Mouse (Mus musculus) heart, postnatal 25 days (tissue): ENCODE measurements at regions not wholly inside any gene's neighbourhood (a gene's known extent, or its start where the extent isn't known, plus 50 kb on each side); places are given as distances from the start of the nearest gene placed in this dataset.
"Not testable (repeated sequence)": the region's sequence is repeated elsewhere in the genome, so short reads cannot be mapped to it uniquely, and the experiment has no call there.

Experiments used
- DNase-seq: peaks from one replicate; pipeline ENCODE4 v3.0.0; 2022; ENCODE audit warnings: low spot score
- intact Hi-C: fragments of 180-260 bp; cut with DNase I; formaldehyde crosslinking; loops from one replicate; pipeline ENCODE4 v1.15.1; 2025

DNA sequence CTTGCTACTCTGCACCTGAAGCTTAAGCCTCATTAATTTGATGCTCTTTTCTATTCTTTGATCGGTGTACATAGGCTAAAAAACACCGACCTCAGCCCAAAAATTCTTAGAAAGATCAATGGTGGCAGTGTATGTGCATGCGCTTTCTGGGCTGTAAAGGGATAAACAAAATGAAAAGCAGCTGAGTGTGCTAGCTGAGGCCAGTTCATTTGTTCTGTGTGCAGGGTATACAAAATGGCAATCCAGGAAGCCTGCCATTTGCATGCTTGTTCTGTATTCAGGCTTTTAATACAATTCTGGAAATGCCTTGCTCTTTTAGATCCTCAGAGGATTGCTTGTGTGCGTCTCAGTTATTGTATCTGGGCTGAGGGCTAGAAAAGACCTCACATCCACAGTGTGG is 817.1 kb downstream of the Gm9195 start:
- DNase-seq = no peak
- intact Hi-C loops = loop anchor here (5.0 kb wide), 1 partner anchor 892 kb away; no protein-coding TSS in a partner anchor

DNA sequence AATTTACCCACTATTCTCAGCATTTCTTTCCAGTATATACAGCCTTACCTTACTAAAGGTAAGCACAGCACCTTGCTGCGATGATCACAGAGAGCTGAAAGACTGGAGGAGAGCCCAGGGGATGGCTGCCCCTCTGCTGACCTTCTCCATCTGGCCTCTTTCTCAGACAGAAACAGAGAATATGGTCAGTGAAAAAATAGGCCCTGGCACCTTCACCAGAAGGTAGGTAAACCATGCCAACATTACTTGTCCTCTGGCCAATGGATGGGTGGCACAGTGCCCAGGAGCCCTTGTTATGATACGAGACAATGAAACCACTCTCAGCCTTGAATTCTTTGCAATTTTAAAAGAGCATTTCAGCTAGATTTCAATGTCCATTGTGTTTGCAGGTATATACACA is 817.8 kb downstream of the Gm9195 start:
- DNase-seq = no peak
- intact Hi-C loops = loop anchor here (5.0 kb wide), 1 partner anchor 892 kb away; no protein-coding TSS in a partner anchor

DNA sequence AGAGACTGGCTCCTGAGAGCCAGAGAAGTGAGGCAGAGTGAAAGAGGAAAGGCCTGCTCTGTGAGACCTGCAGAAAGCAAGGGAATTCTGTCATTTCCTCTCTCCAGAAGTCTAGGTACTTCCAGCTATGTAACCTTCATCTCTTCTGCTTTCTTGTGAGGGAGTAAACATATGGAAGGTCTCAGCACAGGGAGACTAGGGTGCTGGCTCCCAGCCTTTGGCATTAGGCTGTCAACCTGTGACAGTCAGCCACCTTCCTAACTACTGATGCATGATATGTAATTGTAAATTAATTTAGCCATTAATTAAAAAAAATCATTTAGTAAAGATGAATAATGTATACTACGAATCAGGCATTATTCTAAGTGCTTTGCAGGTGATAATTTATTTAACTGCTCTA is 819.2 kb downstream of the Gm9195 start:
- intact Hi-C loops = loop anchor here (5.0 kb wide), 1 partner anchor 890 kb away; no protein-coding TSS in a partner anchor
- DNase-seq = no peak

DNA sequence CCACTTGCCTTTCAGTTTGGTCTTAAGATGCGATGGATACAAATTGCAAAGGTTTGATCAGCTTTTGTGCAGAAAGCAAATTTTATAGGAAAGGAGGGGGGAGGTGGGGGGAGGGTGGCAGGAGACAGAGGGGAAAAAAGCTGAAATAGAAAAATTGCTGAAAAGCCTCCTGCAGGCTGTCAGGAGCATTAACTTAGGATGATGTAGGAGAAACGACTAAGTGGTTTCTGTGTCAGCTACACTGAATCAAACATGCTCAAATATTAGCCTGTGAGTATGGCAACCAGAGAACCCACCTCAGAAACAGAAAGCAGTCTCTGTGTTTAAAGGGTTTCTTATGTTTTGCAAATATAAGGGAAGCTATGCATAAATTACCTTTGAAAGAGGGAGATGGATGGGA is 819.6 kb downstream of the Gm9195 start:
- no peak for DNase-seq
- intact Hi-C loops = loop anchor here (5.0 kb wide), 1 partner anchor 890 kb away; no protein-coding TSS in a partner anchor

DNA sequence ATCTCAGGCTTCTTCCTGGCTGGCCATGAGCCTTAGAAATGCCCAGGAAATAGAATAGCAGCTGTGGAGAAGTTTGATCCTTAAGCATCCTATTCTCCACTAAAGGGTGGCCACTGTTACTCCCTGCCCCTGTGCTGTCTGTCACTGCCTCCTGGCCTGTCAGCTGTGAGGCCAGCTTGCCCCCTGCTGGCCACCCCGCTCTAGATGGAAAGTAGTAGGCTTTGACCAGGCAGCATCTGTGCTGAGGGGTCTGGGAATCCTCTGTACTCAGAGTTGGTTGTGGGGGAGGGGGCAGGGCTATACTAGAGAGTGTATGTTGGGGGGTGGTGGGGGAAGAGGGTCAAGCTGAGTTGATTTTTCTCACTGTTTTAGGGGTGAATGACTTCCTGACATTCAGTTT is 821.2 kb downstream of the Gm9195 start:
- intact Hi-C loops = loop anchor here (1.0 to 5.0 kb wide), 3 partner anchors 195 to 888 kb away; no protein-coding TSS in a partner anchor
- DNase-seq = peak; percentile 7

DNA sequence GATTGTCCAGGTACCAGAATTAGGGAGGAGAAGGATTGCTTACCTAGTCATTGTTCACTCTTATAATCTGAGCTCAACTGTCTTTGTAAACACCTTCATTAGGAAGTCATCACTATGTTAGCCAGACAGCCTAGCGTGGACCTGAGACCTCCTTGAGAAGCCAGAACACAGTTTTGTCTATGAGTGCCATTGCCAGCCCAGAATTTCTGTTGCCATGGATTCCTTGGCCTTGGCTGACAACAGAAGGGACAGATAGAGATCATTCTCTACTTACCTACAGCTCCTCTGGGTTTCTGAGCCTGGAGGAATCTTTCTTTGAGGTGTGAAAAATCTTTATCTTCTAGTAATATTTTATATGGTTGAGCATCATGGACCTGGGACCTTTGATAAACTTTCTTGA is 825.0 kb downstream of the Gm9195 start:
- intact Hi-C loops = loop anchor here (5.0 kb wide), 1 partner anchor 134 kb away; no protein-coding TSS in a partner anchor
- no peak for DNase-seq

DNA sequence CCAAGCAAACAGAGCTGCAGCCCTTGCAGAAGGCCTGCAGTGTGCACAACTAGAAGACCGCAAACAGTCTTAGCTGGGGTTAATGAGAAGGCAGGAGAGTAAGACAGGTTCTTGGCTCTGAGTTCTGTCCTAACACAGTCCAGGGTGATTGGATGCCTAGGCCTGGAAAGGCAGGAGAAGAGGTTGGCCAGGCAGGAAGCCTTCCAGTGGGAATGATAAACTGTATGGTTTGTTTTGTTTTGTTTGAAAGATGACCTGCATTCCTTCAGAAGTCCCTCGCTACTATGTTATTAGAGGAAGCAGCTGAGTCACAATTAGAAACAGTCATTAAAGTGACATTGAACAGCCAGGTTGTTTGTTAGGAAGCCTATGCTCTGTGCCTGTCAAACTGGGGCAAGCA is 831.5 kb downstream of the Gm9195 start:
- intact Hi-C loops = no loop called here
- no peak for DNase-seq

DNA sequence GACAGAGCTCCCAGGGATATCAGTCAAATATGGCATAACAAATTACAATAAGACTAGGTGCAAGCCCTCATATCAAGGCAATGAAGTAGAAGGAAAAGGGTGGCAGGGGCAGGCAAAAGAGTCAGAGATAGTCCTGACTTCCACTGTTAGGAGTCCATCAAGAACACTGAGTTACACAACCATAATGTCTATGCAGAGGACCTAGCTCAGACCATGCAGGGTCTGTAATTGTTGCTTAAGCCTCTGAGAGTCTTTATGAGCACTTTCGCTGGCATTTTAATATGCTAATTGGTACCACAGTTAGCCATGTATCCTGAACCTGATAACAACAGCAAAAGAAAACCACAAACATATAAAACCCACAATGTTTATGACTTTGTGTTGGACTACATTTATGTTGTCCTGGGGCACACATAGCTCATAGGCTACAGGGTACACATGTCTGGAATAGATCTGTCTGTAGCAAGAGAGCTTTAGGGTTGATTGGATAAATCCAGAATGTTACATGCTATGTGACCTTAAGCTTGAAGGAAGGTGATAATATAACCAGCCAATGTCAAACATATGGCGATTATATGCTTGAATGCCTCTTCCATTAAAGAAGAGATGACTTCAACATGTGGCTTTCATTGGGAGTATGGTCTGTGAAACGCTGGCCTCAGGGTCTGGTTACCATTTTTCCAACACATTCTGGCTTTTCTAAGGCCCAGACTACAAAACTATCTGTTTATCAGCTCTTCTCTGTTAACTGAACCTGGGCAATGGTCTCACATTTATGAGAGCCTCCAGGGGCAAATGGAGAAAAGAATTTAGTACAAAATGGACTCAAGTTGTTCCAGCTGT is 836.6 kb downstream of the Gm9195 start:
- no peak for DNase-seq
- intact Hi-C loops = no loop called here

DNA sequence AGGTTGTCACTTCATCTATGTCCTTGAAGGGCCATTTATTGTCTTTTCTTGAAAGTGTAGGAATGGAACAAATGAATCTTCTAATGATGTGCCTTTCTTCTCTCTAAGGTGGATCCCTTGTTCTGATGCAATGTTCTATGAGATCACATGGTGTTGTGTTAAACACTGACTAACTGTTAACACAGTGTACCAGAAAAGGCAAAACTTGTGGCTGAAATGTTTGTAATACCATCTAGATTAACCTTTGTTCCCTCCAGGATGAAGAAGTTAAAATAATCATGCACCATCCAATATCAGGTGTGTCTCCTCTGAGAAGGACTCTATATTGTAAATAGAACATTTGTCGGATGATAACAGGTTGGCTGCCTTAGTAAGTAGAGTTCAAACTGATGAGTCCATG is 849.1 kb downstream of the Gm9195 start:
- intact Hi-C loops = no loop called here
- DNase-seq = no peak

DNA sequence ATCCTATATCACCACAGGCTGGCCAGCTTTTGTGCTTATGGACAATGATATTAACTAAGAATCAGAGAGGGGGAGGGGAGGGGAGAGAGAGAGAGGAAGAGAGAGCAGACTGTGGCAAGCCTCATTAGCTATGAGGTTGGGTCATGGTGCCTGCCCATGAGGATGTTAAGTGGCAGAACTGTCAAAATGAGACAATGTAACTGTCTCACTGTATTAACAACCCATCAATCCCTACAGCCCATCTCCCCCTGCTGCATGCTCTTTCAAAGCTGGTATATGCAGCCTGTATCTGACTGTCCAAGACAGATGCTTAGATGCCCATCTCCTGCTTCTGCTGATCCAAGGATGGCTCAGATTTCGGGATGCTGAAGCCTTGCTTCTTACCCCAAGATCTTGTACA is 852.6 kb downstream of the Gm9195 start:
- no peak for DNase-seq

DNA sequence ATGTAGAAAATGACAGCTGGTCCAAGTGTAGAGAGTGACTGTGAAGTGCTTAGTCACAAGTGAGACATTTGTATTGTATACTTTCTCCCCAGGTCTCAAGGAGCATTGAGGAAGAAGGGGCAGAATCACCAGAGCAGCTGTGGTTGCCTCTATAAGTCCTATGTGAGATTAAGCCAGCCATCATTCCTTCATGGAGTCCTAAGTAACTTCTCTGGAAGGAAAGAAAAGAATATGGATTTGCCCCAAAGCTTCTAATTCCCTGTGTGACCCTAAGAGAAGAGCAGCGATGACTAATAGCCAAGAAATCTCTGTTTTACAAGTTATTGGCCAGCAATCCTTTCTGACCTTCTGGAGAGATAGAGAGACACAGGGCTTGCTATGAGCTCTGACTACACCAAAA is 856.5 kb downstream of the Gm9195 start:
- DNase-seq = no peak
- intact Hi-C loops = no loop called here

More for the DNA sequence above, 852.6 kb downstream of the Gm9195 start:
- intact Hi-C loops = no loop called here

DNA sequence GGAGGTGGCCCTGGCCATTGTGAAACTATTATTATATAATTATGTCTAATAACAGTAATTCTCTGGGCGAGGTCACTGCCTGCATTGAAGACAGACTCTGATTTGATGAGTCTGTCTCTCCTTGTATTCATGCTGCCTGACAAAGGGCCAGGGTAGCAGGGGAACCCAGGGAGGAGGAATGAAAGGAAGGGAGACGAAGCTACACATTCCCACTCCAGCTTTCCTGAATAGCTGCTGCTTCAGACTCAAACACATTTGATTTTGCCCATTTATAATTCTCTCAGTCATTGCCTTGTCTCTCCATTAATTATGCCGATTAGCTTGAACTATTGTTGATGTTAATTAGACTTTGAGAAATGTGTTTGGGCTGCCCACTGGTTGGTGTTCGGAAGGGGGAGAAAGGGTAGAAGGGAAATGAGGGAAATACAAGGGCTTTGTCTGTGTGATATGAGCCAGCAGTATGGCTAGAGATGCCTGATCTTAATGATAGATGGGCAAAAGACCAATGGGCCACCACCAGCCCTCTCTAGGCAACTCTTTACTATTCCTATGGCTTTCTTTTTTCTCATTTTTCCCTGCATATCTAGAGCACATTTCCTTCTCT is 881.8 kb downstream of the Gm9195 start:
- intact Hi-C loops = no loop called here
- no peak for DNase-seq

DNA sequence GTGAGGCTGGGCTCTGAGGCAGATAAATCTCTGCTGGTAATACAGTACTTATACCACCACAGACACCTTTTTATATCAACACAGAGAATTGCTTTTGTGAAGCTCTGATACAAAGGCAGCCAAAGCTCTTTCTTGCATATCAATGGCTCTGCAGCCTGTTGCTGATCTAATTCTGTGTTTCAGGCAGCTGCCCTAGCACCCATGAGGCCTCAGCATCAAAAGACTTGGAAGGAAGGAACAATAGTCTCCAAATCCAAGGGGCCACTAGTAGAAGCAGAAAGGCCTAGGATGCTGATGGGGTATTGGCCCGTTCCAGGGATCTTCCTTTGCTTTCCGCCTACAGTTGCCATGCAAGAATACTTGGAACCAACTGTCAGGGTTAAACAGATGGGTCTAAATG is 887.9 kb downstream of the Gm9195 start:
- DNase-seq = no peak
- intact Hi-C loops = no loop called here

DNA sequence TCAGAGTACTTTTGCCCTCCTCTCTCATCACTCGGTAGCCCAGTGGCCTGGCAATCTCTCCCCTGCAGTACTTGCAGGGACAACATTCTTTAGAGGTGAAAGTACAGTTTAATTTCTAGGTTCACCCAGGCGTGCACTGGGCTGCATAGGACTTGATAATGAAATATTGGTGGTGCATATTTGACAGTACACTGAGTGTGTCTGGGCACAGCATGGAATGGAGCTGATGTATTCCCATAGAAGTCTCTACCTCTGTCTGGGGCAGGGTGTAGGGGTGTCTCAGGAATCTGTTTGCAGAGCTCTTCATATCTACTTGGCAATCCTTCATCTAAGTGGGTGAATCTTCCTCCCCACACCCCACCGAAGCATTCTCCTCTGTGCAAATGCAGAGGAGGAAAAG is 893.8 kb downstream of the Gm9195 start:
- intact Hi-C loops = no loop called here
- DNase-seq = no peak

DNA sequence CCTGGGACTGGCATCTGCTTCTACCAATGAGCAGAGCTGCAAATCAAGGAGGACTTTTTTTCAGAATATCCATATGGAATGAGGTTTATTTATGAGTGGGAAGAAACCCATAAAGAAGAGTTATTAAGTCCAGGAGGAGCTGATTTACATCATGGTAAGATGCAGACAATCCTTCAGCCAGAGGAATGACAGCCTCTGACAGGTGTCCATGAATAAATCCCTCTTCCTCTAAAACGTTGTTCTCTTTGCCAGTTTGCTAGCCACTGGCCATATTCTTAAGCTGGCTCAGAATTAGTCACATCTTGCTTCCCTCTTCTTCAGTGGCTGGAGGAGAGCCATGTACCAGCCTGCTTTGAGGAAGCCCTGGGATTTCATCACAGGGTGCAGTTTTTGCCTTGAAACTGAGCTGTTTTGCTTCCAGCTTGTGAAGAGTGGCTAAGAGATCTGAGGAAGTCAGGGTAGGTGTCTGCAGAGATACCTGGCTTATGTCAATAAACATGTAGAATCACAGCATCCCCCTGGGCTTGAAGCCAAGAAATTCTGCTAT is 902.9 kb downstream of the Gm9195 start:
- intact Hi-C loops = no loop called here
- DNase-seq = no peak

DNA sequence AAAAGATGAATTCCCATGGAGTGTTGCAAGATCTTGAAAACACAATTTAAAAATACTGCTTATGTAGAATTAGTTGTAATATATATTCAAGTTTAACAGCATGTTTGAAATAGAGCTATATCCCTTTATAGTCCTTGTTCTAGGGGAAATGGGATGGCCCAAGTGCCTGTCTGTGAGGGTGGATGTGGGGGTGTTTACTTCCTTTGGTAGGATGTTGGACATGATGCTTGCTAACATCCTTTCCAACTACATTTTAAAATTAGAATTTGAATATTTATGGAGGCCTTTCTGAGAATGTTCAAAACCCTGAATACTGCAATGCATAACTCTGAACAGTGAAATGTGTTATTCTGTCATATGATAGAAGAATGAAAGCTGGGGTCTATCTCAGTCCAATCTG is 903.6 kb downstream of the Gm9195 start:
- intact Hi-C loops = no loop called here
- DNase-seq = no peak

DNA sequence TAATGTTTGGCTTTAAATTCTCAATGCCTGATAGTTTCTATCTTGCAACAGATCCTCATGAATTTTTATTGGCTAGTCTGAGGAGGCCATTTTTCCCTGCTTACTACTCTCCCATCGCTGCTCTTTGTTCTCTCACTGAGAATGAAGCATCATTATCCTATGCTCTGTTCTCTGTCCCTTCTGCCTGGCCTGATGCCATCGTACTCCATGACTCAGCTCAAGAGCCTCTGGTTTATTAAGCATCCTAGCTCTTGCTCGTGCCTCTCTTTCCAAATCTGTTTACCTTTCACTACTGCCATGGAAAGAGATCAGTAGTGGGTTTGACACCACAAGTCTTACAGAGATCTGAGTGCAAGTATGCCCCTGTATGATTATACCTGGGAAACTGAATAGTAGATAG is 926.8 kb downstream of the Gm9195 start:
- intact Hi-C loops = no loop called here

DNA sequence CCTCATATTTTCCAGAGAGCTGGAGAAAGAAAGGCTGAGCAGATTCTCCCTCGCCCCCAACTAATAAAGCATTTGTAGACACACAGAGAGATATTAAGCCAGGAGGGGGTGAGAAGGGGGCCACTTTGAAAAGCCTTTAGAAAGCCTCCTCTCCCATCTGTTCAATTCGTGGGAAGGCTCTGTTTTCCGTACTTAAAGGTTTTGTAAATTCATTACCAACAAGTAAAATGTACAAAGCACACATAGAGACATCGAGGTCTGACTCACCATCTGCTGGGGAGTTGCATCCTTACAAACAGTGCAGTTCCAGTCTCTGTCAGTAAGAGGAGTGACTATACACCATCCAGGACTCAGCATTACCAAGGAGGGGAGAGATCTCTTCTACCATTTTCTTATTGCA is 929.7 kb downstream of the Gm9195 start:
- DNase-seq = no peak
- intact Hi-C loops = no loop called here

More for the DNA sequence above, 926.8 kb downstream of the Gm9195 start:
- DNase-seq = no peak

DNA sequence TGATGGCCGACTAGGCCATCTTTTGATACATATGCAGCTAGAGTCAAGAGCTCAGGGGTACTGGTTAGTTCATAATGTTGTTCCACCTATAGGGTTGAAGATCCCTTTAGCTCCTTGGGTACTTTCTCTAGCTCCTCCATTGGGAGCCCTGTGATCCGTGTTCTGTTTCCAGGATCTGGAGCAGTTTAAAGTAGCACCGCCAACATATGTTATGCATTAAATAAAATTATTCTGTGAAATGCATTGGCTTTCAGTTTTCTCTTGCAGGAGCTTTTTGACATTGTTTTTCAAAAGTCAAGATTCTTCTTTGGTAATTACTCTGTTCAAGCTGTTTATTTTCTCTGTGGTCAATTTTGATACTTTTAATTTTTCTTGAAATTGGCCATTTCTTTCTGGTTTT is 937.3 kb downstream of the Gm9195 start:
- intact Hi-C loops = not testable (repeated sequence)

DNA sequence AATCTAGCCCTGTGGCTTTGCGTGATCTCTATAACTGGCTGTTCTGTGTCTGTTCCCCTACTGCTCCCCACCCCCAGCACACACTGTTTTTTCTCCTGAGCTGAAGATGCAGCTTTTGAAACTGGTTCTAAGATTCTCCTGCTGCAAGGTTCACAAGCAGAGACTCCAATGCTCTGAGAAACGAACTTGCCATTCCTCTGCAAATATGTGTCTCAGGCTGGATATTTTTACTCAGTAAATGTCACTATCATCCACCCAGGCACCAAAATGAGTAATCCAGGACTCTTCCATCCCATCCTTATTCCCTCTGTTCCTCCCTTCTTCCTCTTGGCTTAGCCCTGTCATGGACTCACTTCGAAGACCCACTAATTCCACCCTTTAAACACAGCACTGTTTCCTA is 943.9 kb upstream of the Fam160b2 start:
- DNase-seq = no peak

More for the DNA sequence above, 937.3 kb downstream of the Gm9195 start:
- not testable (repeated sequence) for DNase-seq

More for the DNA sequence above, 943.9 kb upstream of the Fam160b2 start:
- intact Hi-C loops = no loop called here
